Mouse (Mus musculus): ENCODE measurements around the gene Bpifb6. TPM values are rescaled to one million over a fixed set of nuclear protein-coding genes. Genes with fewer than 3 reads are reported as not detected.

Bpifb6 gene
- polyA plus RNA-seq, 1 experiment from 2014 or later: not detected

DNA sequence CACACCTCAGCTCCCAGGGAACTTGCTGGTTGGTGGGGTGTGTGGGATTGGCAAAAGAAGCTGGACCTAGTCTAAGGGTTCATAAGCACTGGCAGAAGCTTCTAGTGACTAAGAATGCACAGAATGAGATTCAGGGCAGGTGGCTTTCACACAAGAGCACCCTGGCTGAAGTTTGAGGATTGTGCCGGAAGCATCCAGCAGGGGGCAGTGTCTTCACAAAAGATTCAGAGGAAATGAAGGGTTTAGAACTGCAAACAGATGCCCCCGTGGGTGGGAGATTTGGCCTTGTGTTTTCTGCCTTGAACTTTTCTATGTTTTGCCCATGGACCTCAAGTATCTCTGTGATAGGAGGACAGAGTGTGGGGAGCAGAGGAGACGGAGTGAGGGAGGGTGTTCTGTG lies 43.3 kb downstream of the Bpifb6 start:
- H3K4me2 ChIP-seq (ENCODE audit: low read depth, low read length): no peak overlapping the region
- H3K9ac ChIP-seq (ENCODE audit: low read length): no peak overlapping the region
- no peak overlapping the region for H3K27ac ChIP-seq (ENCODE audit: low read length)
- H3K36me3 ChIP-seq (ENCODE audit: control insufficient read depth, insufficient read depth, low read length): no peaks in the 10 kb centered on the region
- no peak for ATAC-seq (ENCODE audit: low read depth)
- H3K4me3 ChIP-seq (ENCODE audit: low read length): no peak overlapping the region
- 22% methylated on average over 3 of the region's 3 CpGs for WGBS
- no peaks in the 10 kb centered on the region for H3K4me1 ChIP-seq (replicated peaks; ENCODE audit: control insufficient read depth, insufficient read depth, low read length)
- H3K27me3 ChIP-seq (ENCODE audit: control insufficient read depth, insufficient read depth, low read depth, low read length): no peaks in the 10 kb centered on the region
- H3K9me3 ChIP-seq (ENCODE audit: control insufficient read depth, low read length): no peaks in the 10 kb centered on the region

- Histone ChIP-seq H3K36me3 (ENCODE audit: control insufficient read depth, insufficient read depth, low read length) (no peaks in the 10 kb centered on the region), H3K9ac (ENCODE audit: low read length) (no peak overlapping the region), H3K9me3 (ENCODE audit: control insufficient read depth, low read length) (no peaks in the 10 kb centered on the region), H3K4me3 (ENCODE audit: low read length) (no peak overlapping the region), H3K27ac (ENCODE audit: low read length) (no peak overlapping the region), H3K27me3 (ENCODE audit: control insufficient read depth, insufficient read depth, low read depth, low read length) (no peaks in the 10 kb centered on the region), H3K4me2 (ENCODE audit: low read depth, low read length) (no peak overlapping the region), H3K4me1 (replicated peaks; ENCODE audit: control insufficient read depth, insufficient read depth, low read length) (no peaks in the 10 kb centered on the region)
- 73% methylated on average over 8 of the region's 8 CpGs for WGBS
- no peak for ATAC-seq (ENCODE audit: low read depth)
Observed at GRCm38 (mm10) chr2:153944567-153944966, 44.4 kb downstream of the Bpifb6 start.

DNA sequence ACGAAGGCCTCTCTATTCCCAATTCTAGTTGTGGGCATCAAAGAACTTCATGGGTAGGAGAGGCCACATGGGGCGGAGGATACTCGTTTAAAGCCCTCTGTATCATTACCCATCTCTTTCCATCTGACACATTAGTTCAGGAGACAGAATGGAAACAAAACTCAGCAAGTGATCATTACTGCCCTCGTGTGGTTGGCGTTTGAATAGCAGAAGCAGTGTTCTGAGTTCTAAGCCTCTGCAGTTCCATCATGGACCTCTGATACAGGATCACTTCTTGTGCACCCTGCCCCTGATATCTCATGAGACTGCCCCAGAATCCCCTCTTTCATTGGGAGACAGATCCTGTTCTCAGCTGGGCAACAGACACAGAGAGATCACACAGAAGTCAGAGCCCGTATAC lies 52.7 kb downstream of the Bpifb6 start:
- Histone ChIP-seq H3K4me2 (ENCODE audit: low read depth, low read length) (no peak overlapping the region), H3K9me3 (ENCODE audit: control insufficient read depth, low read length) (no peaks in the 10 kb centered on the region), H3K36me3 (ENCODE audit: control insufficient read depth, insufficient read depth, low read length) (no peaks in the 10 kb centered on the region), H3K27ac (ENCODE audit: low read length) (no peak overlapping the region), H3K27me3 (ENCODE audit: control insufficient read depth, insufficient read depth, low read depth, low read length) (no peaks in the 10 kb centered on the region), H3K9ac (ENCODE audit: low read length) (no peak overlapping the region), H3K4me1 (replicated peaks; ENCODE audit: control insufficient read depth, insufficient read depth, low read length) (no peaks in the 10 kb centered on the region), H3K4me3 (ENCODE audit: low read length) (no peak overlapping the region)
- ATAC-seq (ENCODE audit: low read depth): no peak
- 24% methylated on average over 6 of the region's 6 CpGs for WGBS

- Histone ChIP-seq H3K4me3 (ENCODE audit: low read length) (no peak overlapping the region), H3K27me3 (ENCODE audit: control insufficient read depth, insufficient read depth, low read depth, low read length) (no peaks in the 10 kb centered on the region), H3K4me1 (replicated peaks; ENCODE audit: control insufficient read depth, insufficient read depth, low read length) (no peaks in the 10 kb centered on the region), H3K4me2 (ENCODE audit: low read depth, low read length) (peak overlapping the region; percentile 33; the same call in 1 of the 2 replicates), H3K9me3 (ENCODE audit: control insufficient read depth, low read length) (no peaks in the 10 kb centered on the region), H3K9ac (ENCODE audit: low read length) (no peak overlapping the region), H3K27ac (ENCODE audit: low read length) (no peak overlapping the region), H3K36me3 (ENCODE audit: control insufficient read depth, insufficient read depth, low read length) (no peaks in the 10 kb centered on the region)
- WGBS: 7% methylated on average over 6 of the region's 6 CpGs
- ATAC-seq (ENCODE audit: low read depth): 0 out of 2 replicates have a peak, but pooled peaks have one; percentile 38
Observed at GRCm38 (mm10) chr2:153953836-153954235, 53.6 kb downstream of the Bpifb6 start.

Other genes starting within 250 kb of the Bpifb6 start
- gene Dnmt3c, start 203.7 kb upstream of the Bpifb6 start, polyA plus RNA-seq (2015; fragmentation: Nextera tagmentation; extraction: Ambion mirVana): 0.10 and 0.20 TPM in 2 replicates
- 235 and 255 TPM in 2 replicates for gene Mapre1, start 159.1 kb upstream of the Bpifb6 start, polyA plus RNA-seq (2015; fragmentation: Nextera tagmentation; extraction: Ambion mirVana)
- gene Efcab8, start 120.5 kb upstream of the Bpifb6 start, polyA plus RNA-seq (2015; fragmentation: Nextera tagmentation; extraction: Ambion mirVana): not detected in 2 replicates
- not detected in 2 replicates for gene Sun5, start 29.3 kb upstream of the Bpifb6 start, polyA plus RNA-seq (2015; fragmentation: Nextera tagmentation; extraction: Ambion mirVana)
- gene Bpifb2, start 25.3 kb upstream of the Bpifb6 start, polyA plus RNA-seq (2015; fragmentation: Nextera tagmentation; extraction: Ambion mirVana): not detected in 2 replicates
- not detected in 2 replicates for gene Bpifb3, start 17.8 kb downstream of the Bpifb6 start, polyA plus RNA-seq (2015; fragmentation: Nextera tagmentation; extraction: Ambion mirVana)
- not detected in 2 replicates for gene Bpifb4, start 37.8 kb downstream of the Bpifb6 start, polyA plus RNA-seq (2015; fragmentation: Nextera tagmentation; extraction: Ambion mirVana)
- not detected in 2 replicates for gene Bpifa6, start 74.6 kb downstream of the Bpifb6 start, polyA plus RNA-seq (2015; fragmentation: Nextera tagmentation; extraction: Ambion mirVana)
- not detected in 2 replicates for gene Bpifa2, start 107.9 kb downstream of the Bpifb6 start, polyA plus RNA-seq (2015; fragmentation: Nextera tagmentation; extraction: Ambion mirVana)
- gene Bpifa3, start 229.9 kb downstream of the Bpifb6 start, polyA plus RNA-seq (2015; fragmentation: Nextera tagmentation; extraction: Ambion mirVana): not detected in 2 replicates
- 1.8 and 16.3 TPM in 2 replicates for gene Bpifa1, start 242.5 kb downstream of the Bpifb6 start, polyA plus RNA-seq (2015; fragmentation: Nextera tagmentation; extraction: Ambion mirVana)